Mouse (Mus musculus) ES-E14 (cell line): ENCODE data around the gene Disc1.

ENCODE experiments used
- MAFK ChIP-seq: IDR thresholded peaks from 2 replicates; pipeline ENCODE4 v1.6.1; 2014; ENCODE audit warnings: mild to moderate bottlenecking, low read depth, low read length, inconsistent platforms; ENCODE audit not compliant: insufficient read depth
- ZC3H11A ChIP-seq: IDR thresholded peaks from 2 replicates; pipeline ENCODE4 v1.6.1; 2012; ENCODE audit warnings: low read depth, mild to moderate bottlenecking, inconsistent platforms, low read length, borderline replicate concordance
- ZNF384 ChIP-seq: IDR thresholded peaks from 2 replicates; pipeline ENCODE4 v1.6.1; 2012; ENCODE audit warnings: low read depth, low read length, inconsistent platforms

DNA sequence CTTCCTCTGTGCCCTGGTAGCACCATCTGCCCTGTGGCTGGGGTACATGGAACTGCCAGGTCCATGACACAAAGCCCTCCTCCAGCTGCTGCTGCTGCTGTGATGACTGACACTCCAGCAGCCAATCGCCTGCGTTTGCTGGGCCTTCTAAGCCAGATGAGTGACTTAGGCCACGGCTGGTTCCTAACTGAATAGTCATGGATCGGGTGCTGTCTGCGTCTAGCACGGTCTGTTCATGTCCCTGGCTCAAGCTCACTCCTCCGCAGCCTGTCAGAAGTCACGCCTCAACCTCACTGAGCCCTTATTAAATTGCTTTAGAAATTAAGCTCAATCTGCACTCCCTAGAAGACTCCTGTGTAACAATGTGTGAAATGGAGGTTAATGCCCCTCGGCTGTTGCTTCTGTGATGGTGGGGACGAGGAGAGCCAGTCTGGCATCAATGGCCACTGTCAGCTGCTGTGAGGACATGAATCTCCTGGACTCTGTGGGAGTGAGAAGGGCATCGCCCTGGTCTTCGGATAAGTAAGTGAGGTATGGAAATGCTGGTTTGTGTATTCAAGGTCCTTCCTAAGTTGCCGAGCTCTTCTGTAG, 146.4 kb downstream of the Disc1 start:
- no peak for TF ChIP-seq MAFK
- no peak for TF ChIP-seq ZC3H11A
- no peak for TF ChIP-seq ZNF384
